Mouse (Mus musculus): ENCODE measurements around the gene Bcr. TPM values are rescaled to one million over a fixed set of nuclear protein-coding genes. Genes with fewer than 3 reads are reported as not detected.

The Bcr gene
- total RNA-seq, 4 experiments from 2014 or later, result 114 to 143 (median 128) TPM

GRCm38 (mm10) chr10:75129283-75129710 lies 68.9 kb downstream of the Bcr start:
- peak in 1 of 2 experiments; percentile 49 for DNase-seq (ENCODE audit: low spot score in 2 of 2)

DNA sequence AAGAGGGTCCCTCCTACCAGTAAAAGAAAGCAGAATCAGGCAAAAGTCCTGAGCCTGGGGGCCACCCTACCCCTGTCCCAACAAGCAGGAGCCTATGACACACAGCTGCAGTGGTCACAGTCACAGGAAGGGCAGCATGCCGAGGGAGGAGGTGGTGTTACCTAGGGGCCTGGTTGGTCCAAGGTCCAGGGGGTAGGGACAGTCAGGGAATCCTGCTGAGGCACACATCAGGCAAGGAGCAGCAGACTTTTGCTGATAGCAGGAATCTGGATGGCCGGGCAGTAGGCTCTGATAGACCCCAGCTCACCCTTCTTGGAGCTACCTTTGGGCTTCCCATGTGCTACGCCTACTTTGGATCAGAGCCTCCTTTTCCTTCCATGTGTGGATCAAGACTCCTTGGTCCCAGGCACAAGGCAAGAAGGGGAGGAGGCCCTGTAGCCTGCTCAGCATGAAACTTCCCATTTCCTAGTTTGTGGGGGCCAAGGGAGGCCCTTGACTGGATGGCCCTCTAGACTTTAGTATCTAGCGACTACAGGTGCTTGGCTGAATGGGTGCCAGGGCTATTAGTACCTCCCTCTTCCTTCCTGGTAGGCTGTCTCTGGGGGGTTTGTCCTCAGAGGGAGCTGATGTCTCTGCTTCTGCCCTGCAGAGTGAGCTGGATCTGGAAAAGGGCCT lies 70.1 kb downstream of the Bcr start:
- no peak for DNase-seq (ENCODE audit: low spot score in 2 of 2)

DNA sequence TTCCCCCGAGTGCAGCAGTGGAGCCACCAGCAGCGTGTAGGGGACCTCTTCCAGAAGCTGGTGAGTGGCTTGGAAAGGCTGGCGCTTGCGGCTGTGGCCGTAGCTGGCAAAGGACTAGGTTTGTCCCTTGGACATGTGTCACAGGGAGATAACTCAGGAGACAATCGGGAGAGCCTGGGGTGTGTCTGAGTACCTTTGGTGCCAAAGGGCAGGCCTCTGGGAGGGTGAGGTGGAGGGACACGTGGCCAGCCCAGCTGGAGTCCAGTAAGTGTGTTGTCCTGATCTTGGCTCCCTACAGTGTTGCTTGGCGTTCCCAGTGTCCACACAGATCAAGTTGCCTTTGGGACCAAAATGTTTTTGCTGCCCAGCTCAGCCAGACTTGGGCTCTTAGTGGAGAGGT lies 71.2 kb downstream of the Bcr start:
- DNase-seq (ENCODE audit: low spot score in 2 of 2), result no peak

GRCm38 (mm10) chr10:75134861-75135517 lies 74.6 kb downstream of the Bcr start:
- peak in 1 of 2 experiments; percentile 33 for DNase-seq (ENCODE audit: low spot score in 2 of 2)

DNA sequence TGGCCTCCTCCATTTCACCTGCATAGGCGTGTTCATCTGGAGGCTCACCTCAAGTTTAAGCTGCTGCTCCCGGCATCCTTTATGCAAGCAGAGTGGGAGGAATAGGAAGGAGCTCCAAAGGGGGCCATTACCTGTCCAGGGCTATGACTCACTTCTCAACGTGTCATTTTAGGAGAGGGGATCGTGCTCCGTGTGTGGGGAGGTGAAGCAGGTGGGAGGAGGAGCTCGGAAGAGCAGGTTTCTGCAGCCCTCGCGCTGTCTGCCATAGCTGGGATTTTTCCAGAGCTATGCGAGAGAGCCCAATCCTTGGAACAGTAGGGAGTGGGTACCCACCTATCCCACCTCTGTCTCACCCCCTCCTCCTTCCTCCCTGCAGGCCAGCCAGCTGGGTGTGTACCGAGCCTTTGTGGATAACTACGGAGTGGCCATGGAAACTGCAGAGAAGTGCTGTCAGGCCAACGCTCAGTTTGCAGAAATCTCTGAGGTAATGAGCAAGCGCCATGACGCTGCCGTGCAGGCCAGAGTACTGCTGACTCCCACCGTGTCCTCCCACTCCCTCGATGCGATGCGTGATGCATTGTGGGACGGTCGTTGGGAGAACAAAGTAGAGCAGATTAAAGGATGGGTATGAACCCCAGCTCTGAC lies 75.2 kb downstream of the Bcr start:
- peak; percentile 55 to 70 for DNase-seq (ENCODE audit: low spot score in 2 of 2)

GRCm38 (mm10) chr10:75137148-75137547 lies 76.8 kb downstream of the Bcr start:
- no peak for DNase-seq (ENCODE audit: low spot score in 2 of 2)

DNA sequence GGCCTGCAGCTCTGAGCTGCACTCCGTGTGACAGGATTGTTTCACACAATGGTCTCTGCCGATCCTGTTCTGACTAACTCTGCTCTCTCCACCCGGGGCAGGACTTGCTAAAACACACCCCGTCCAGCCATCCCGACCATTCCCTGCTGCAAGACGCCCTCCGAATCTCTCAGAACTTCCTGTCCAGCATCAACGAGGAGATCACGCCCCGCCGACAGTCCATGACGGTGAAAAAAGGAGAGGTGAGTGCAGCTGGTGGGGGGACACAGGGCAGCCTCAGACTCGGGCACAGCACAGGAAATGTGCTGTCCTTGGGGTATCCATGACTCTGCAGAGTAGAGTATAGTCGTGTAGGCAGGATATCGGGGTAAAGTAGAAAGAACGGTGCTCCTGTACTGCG lies 84.8 kb downstream of the Bcr start:
- DNase-seq (ENCODE audit: low spot score in 2 of 2), result no peak

GRCm38 (mm10) chr10:75146001-75146400 lies 85.6 kb downstream of the Bcr start:
- no peak for DNase-seq (ENCODE audit: low spot score in 2 of 2)

GRCm38 (mm10) chr10:75146619-75147018 lies 86.2 kb downstream of the Bcr start:
- no peak for DNase-seq (ENCODE audit: low spot score in 2 of 2)

GRCm38 (mm10) chr10:75148295-75148694 lies 87.9 kb downstream of the Bcr start:
- DNase-seq (ENCODE audit: low spot score in 2 of 2), result no peak

DNA sequence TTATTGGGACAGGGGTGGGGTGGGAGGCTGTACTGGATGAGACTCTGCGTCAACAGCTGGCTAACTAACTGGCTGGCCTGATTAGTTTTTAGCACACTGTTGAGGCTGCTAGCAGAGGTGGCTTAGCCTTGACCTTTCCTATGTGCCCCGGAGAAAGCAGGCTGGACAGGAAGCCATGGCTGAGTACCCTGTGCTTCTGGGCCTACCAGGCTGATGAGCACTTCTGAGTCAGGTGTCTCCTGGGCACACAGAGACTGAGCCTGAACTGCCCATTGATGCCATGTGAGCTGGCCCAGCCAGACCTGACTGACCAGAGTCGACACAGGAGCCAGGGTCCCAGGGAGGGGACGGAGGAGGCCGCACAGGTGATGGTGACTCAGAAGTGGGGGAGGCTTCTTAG lies 90.0 kb downstream of the Bcr start:
- DNase-seq (ENCODE audit: low spot score in 2 of 2), result no peak

DNA sequence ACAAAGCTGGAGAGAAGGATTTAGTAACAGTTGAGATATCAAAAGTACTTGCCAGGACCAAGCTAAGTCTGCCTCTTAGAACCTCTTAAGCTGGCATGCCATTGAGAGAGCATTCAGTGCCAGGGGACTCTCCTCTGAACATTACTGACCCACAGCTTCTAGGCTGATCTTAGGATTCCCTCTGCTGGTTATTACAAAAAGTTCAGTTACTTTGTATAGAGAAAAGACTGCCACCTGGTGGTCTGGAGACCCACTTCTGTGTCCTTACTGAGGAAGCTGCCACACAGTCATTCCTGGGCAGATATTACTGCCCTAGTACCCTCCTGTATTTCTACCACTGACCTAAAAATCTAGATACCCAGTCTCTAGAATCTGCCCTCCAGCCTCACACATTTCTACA lies 90.9 kb downstream of the Bcr start:
- peak; percentile 43 to 52 for DNase-seq (ENCODE audit: low spot score in 2 of 2)

DNA sequence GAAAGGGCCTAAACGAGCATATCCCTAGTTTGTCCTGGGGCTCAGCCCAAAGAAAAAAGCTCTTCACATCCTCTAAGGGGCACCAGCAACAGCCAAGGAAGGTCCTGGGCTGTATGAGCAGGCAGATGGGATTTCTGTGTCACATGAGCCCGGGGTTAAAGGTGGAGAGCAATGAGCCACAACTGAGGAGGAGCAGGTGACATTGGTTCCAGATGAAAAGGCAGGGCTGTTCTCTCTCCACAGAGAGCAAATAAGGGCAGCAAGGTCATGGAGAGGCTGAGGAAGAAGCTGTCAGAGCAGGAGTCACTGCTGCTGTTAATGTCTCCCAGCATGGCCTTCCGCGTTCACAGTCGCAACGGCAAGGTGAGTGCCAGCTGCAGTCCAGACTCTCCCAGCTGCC lies 96.4 kb downstream of the Bcr start:
- DNase-seq (ENCODE audit: low spot score in 2 of 2), result no peak

- no peak for DNase-seq (ENCODE audit: low spot score in 2 of 2)
Measured at GRCm38 (mm10) chr10:75157713-75158112, 97.3 kb downstream of the Bcr start.

DNA sequence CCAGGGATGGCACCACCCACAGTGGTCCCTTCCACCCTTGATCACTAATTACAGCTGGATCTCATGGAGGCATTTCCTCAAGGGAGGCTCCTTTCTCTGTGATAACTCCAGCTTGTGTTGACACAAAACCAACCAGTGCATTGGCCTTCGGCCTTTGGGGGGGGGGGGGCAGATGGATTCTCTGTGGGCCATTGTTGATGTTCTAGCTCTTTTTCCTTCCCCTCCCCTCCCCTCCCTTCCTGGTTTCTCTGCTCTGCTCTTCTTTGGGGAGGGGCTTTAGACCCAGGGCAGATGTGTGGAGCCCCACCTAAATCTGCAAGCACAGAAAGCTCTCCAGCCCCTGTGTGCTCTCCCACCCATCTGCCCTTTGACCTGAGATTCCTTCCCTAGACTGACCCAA lies 98.0 kb downstream of the Bcr start:
- DNase-seq (ENCODE audit: low spot score in 2 of 2), result no peak

- DNase-seq (ENCODE audit: low spot score in 2 of 2), result no peak
Measured at GRCm38 (mm10) chr10:75160171-75160900, 99.9 kb downstream of the Bcr start.

DNA sequence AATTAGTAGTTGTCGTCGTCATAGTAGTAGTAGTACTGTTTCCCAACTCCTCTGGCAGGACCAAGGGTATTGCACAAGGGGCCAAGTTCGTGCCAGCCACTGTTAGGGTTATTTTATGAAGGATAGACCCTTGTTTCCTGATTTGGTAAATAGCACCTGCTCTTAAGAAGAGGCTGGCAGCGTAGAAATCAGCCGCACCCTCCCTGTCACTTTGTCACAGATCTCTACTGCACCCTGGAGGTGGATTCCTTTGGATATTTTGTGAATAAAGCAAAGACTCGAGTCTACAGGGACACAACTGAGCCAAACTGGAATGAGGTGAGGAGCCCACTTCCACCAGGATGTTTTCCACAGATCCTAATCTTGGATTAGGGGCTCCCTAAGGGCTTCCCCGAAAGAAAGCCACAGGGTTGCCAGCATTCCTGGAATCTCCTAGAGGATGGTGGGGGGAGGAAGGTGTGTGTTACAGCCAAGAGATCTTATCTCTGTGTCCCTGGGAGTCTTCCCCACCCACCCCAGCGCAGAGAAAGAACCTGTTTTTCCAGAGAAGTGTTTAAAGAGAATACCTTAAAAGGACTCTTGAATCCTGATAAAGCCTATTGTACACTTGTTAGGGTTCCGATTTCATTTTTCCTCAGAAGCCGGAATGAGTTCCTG lies 105.6 kb downstream of the Bcr start:
- no peak for DNase-seq (ENCODE audit: low spot score in 2 of 2)

DNA sequence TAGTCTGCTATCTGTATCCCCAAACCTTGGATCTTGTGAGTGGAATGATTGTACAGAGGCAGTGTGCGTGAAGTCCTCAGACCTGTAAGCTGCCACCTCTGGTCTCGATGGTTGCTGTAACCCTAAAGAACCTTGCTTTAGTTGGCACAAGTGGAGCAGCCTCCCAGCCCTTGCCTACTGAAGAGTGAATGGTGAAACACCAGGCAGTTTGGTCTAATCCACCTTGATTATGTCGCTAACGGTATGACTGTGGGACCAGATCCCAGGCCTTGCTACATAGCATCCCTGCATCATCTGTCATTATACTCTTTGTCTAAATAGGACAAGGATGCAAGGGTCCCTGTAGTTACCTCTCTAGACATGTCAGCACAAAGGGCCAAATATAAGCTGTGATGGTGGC lies 106.2 kb downstream of the Bcr start:
- DNase-seq (ENCODE audit: low spot score in 2 of 2), result no peak

GRCm38 (mm10) chr10:75170207-75170850 lies 109.9 kb downstream of the Bcr start:
- DNase-seq (ENCODE audit: low spot score in 2 of 2), result no peak

- DNase-seq (ENCODE audit: low spot score in 2 of 2), result no peak
Measured at GRCm38 (mm10) chr10:75173056-75173455, 112.7 kb downstream of the Bcr start.

DNA sequence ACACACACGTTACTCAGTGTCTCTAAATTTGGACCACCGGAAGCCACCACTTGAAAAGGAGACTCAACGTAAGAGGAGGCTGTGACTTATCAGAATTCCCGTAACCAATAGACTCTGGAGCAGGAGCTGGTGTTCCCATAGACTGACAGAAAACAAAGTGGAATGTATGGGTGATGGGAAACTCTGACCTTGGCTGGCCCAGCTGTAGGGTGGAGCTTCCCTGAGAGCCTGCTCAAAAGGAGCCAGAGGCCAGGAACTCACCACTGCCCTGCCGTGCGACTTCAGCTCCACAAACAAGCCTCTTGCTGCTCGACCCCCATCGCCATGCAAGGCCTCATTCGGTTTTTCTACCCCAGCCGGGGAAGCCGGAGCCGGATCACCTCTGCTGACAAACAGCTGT lies 113.3 kb downstream of the Bcr start:
- DNase-seq (ENCODE audit: low spot score in 2 of 2), result no peak

All from left cerebral cortex, adult 8-10 months (tissue).